Mouse (Mus musculus) urinary bladder, postnatal 4 days (tissue): ENCODE measurements around the gene Igf2bp2.

Experiments used
- DNase-seq, 2 experiments: peaks; one replicate each; pipeline ENCODE4 v3.0.0; 2021 to 2022; ENCODE audit warnings: low spot score in 2 of 2

The Igf2bp2 gene

GRCm38 (mm10) chr16:22106012-22106584, 57.0 kb downstream of the Igf2bp2 start:
- no peak for DNase-seq

GRCm38 (mm10) chr16:22100067-22100466, 63.0 kb downstream of the Igf2bp2 start:
- no peak for DNase-seq

GRCm38 (mm10) chr16:22097659-22098058, 65.4 kb downstream of the Igf2bp2 start:
- DNase-seq = no peak

DNA sequence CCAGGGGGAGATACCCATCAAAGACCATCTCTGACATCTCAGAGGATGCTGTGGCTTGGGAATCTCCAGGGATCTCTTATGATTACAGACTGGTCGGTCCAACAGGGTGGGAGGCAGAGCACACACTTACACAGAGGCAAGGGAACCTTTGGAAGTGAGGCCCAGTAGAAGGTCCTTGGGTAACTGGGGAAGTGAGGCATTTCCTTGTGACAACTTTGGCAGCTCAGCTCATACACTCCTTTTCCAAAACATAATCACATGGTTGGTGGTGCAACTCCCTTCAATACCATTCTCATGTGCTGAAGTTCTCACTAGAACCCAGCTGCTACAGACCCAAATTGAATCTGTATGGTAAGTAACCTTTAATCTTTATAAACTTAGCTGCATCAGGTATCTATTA, 67.3 kb downstream of the Igf2bp2 start:
- no peak for DNase-seq

DNA sequence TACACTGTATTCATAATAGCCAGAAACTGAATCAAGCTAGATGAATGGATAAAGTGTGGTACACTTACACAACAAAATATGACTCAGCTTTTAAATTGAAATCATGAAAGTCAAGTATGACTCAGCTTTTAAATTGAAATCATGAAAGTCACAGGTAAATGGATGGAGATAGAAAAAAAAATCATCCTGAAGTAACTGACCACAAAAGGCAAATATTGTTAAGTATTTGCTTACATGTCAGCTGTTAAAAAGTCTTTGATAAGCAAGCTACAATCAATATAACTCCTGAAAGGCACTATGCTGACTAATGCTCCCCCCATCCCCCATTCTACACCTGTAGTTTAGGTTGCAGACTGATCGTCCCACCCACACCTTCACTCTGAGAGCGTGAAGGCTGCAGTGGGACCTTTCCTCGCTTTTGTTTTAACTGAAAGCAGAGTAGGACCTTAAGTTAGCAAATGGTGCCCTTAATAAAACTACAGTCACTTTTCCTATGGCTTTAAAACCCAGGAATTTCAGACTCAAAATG, 71.8 kb downstream of the Igf2bp2 start:
- no peak for DNase-seq

- no peak for DNase-seq
Observed at GRCm38 (mm10) chr16:22085411-22085810, 77.7 kb downstream of the Igf2bp2 start.

- no peak for DNase-seq
Observed at GRCm38 (mm10) chr16:22080125-22080710, 82.9 kb downstream of the Igf2bp2 start.

DNA sequence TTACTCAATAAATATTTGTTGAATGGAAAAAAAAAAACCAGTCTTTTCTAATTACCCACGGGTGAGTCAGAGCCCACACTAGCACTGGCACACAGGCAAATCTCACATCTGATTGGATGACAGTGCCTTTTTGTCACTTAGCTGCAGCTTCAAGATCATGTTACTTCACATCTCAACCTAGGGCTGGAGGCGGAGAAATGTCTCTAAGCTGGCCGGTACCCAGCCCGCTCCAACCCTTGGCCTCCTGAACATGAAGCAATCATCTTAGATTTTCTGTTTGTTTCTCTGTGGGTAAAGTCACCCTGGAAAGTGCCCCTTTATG, 86.5 kb downstream of the Igf2bp2 start:
- DNase-seq = no peak

- no peak for DNase-seq
Observed at GRCm38 (mm10) chr16:22075829-22076619, 87.1 kb downstream of the Igf2bp2 start.

- DNase-seq = no peak
Observed at GRCm38 (mm10) chr16:22075067-22075466, 88.0 kb downstream of the Igf2bp2 start.

GRCm38 (mm10) chr16:22071361-22071760, 91.7 kb downstream of the Igf2bp2 start:
- DNase-seq = no peak

DNA sequence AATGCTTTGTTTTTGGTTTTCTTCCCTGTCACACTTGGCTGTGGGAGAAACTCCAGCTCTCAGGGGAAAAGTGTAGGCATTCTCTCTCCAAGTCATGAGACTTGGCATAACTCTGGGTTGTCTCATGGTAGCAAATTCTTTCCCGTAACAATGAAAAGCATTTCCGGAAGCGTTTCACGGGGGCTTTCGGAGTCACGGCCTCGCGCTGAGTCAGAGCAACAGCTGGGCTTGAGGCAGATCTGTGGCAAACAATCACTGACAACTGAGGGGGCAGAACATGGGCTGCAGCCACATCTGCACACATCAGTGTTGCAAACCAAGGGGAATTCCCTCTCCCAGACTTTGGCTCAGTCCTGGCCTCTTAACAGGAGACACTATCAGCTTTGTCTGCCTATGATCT, 95.7 kb downstream of the Igf2bp2 start:
- no peak for DNase-seq

GRCm38 (mm10) chr16:22065536-22065935, 97.6 kb downstream of the Igf2bp2 start:
- no peak for DNase-seq

GRCm38 (mm10) chr16:22062284-22062683, 100.8 kb downstream of the Igf2bp2 start:
- DNase-seq = no peak

GRCm38 (mm10) chr16:22061555-22062160, 101.4 kb downstream of the Igf2bp2 start:
- no peak for DNase-seq

GRCm38 (mm10) chr16:22060416-22060815, 102.7 kb downstream of the Igf2bp2 start:
- no peak for DNase-seq

DNA sequence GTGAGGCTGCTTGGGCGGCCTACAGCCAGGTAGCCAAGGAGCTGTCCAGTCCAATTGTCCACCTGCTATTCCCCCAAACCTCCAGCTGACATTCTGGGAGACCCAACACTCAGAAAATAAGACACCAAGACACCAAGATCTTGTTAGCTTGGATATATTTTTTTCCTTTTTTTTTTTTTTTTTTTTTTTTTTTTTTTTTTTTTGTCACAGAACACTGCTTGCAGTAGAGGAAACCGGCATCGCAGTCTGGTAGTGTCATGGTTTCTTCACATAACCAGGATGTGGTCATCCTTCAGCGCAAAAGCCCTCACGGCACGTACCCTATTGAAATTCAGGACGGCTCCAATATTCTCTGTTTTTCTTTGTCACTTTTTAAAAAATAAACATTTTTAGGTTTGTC, 104.2 kb downstream of the Igf2bp2 start:
- DNase-seq = no peak

GRCm38 (mm10) chr16:22057498-22057897, 105.6 kb downstream of the Igf2bp2 start:
- no peak for DNase-seq

DNA sequence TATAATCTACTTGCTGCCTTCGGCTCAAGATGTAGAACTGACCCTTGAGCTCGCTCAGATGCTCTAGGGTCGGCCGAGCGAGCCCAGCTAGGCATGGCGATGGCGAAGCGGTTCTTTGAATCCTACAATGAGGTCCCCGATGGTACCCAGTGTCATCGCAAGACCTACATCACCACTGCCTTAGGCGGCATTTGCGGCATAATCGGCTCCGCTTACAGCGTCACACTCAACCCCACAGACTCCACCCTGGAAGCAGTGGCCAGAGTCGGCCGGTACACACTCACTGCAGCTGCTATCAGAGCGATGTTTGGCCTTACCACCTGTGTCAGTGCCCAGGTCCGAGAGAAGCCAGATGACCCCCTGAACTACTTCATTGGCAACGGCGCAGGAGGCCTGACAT, 109.7 kb downstream of the Igf2bp2 start:
- DNase-seq = no peak

- DNase-seq = no peak
Observed at GRCm38 (mm10) chr16:22046739-22047366, 116.2 kb downstream of the Igf2bp2 start.

GRCm38 (mm10) chr16:22045930-22046329, 117.2 kb downstream of the Igf2bp2 start:
- DNase-seq = no peak

GRCm38 (mm10) chr16:22043830-22044229, 119.3 kb downstream of the Igf2bp2 start:
- no peak for DNase-seq
